Mouse (Mus musculus) left cerebral cortex, adult 6 months (tissue): ENCODE measurements around the gene Pptc7. TPM values are rescaled to one million over a fixed set of nuclear protein-coding genes. Genes with fewer than 3 reads are reported as not detected.

Experiments
- long read RNA-seq, 2 experiments: library from polyadenylated mRNA; unstranded; transcript quantifications; one replicate each; pipeline ENCODE4 v2.0.0; 2019 to 2020
- polyA plus RNA-seq: library from polyadenylated mRNA; unstranded; fragments of <200 nt; fragmentation: Nextera tagmentation; gene quantifications from 2 replicates; pipeline ENCODE4 v1.2.3, GENCODE M21; 2021

Gene Pptc7
- 8.5 and 13.9 TPM in 2 replicates for polyA plus RNA-seq
- long read RNA-seq, experiment 1, full-length matches to known transcripts, result 2 of 60 reads
- long read RNA-seq, experiment 1, partial matches to known transcripts, result 56 of 60 reads
- long read RNA-seq, experiment 1, other reads (novel, unspliced or antisense), result 2 of 60 reads
- long read RNA-seq, experiment 2, partial matches to known transcripts, result 1 of 19 reads
- long read RNA-seq, experiment 2, other reads (novel, unspliced or antisense), result 18 of 19 reads

GRCm38 (mm10) chr5:122284183-122285028, at the start of gene Pptc7:
Pptc7 (plus strand) TSS chr5:122284365.

GRCm38 (mm10) chr5:122263933-122264905, 19.9 kb upstream of the Pptc7 start, which contains the start of gene Tctn1:
Tctn1 (minus strand) TSS chr5:122264460.

GRCm38 (mm10) chr5:122353807-122354491, 69.8 kb downstream of the Pptc7 start, which contains the start of the genes Rad9b and Vps29:
Rad9b (minus strand) TSS chr5:122354233.
Vps29 (plus strand) TSS chr5:122354369.

GRCm38 (mm10) chr5:122371591-122372191, 87.5 kb downstream of the Pptc7 start, which contains the start of gene Gpn3:
Gpn3 (plus strand) TSS chr5:122371876.

GRCm38 (mm10) chr5:122372192-122372769, 88.1 kb downstream of the Pptc7 start, which contains the start of gene Fam216a:
Fam216a (minus strand) TSS chr5:122372364.

Other genes with a start within 250 kb of the Pptc7 start
- gene Cux2, start 234.3 kb upstream of the Pptc7 start, polyA plus RNA-seq, result 23.2 and 31.3 TPM in 2 replicates
- 2.7 and 3.6 TPM in 2 replicates for gene Myl2, start 183.4 kb upstream of the Pptc7 start, polyA plus RNA-seq
- gene Ccdc63, start 143.5 kb upstream of the Pptc7 start, polyA plus RNA-seq, result 0.14 and 0.27 TPM in 2 replicates
- gene Ppp1cc, start 126.1 kb upstream of the Pptc7 start, polyA plus RNA-seq, result 31.6 and 137 TPM in 2 replicates
- gene Hvcn1, start 77.6 kb upstream of the Pptc7 start, polyA plus RNA-seq, result 3.3 and 3.4 TPM in 2 replicates
- gene Tctn1, start 19.9 kb upstream of the Pptc7 start, polyA plus RNA-seq, result 1.5 and 1.9 TPM in 2 replicates
- 3.1 and 4.8 TPM in 2 replicates for gene Rad9b, start 69.9 kb downstream of the Pptc7 start, polyA plus RNA-seq
- 340 and 432 TPM in 2 replicates for gene Vps29, start 70.0 kb downstream of the Pptc7 start, polyA plus RNA-seq
- 28.4 and 35.3 TPM in 2 replicates for gene Gpn3, start 87.5 kb downstream of the Pptc7 start, polyA plus RNA-seq
- 106 and 121 TPM in 2 replicates for gene Fam216a, start 88.0 kb downstream of the Pptc7 start, polyA plus RNA-seq
- gene Arpc3, start 107.5 kb downstream of the Pptc7 start, polyA plus RNA-seq, result 32.8 and 103 TPM in 2 replicates
- 21.9 and 23.4 TPM in 2 replicates for gene Anapc7, start 137.3 kb downstream of the Pptc7 start, polyA plus RNA-seq
- gene Atp2a2, start 217.9 kb downstream of the Pptc7 start, polyA plus RNA-seq, result 56.7 and 62.6 TPM in 2 replicates